Mouse (Mus musculus) urinary bladder, postnatal 25 days (tissue): ENCODE measurements around the gene Eif4enif1.
"Not testable (repeated sequence)": the region's sequence is repeated elsewhere in the genome, so short reads cannot be mapped to it uniquely, and the experiment has no call there.

Experiments
- DNase-seq: peaks from one replicate; pipeline ENCODE4 v3.0.0; 2022; ENCODE audit warnings: low spot score

Gene Eif4enif1

GRCm38 (mm10) chr11:3202231-3202701 lies at the start of gene Eif4enif1:
Gene Eif4enif1 (plus strand): TSS chr11:3202392.
- DNase-seq: peak; percentile 91

DNA sequence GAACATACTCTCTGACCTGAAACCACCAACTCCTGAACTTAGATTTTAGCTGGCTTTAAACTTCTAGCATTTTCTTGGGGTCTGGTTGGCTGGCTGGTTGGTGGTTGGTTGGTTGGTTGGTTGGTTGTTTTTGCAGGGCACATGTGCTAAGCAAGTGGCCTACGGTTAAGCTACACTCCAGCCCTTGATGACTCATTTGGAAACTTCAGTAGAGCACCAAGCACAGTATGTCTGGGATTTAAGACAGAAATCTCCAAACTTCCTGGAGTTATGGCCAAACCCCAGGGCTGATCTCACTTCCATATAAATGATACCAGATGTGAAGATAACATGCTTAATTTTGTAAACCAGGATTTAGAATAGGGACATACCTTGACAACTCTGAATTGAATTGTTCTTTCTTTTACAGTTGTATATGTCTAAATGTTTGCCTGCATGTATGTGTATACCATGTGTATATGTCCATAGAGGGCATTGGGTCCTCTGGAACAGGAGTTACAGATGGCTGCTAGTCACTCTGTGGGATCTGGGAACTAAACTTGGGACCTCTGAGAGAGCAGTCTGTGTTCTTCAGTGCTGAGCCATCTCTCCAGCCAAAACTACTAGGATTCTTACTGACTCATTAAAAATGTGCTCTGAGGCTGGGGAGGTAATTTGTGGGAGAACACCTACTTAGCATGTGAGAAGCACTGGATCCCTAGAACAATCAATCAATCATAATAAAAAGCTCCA lies 48.4 kb upstream of the Eif4enif1 start:
- peak; percentile 76 for DNase-seq

DNA sequence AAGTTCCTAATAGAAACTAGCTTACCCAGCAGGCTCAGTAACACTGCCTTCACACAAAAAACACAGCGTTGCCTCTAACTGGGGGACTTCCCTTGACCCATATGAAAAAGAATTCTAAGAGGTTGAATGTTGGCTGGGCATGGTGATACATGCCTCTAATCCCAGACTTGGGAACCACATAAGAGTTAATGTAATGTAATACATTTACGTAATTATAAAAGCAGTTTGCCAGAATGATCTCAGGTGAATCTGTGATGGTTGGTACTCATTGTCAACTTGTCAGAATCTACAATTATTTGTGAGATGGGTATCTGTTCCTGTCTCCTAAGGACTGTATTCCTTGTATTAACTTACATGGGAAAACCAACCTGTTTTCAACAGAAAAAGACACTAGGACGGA lies 45.2 kb upstream of the Eif4enif1 start:
- not testable (repeated sequence) for DNase-seq

GRCm38 (mm10) chr11:3157996-3158395 lies 44.2 kb upstream of the Eif4enif1 start:
- DNase-seq: peak; percentile 61

DNA sequence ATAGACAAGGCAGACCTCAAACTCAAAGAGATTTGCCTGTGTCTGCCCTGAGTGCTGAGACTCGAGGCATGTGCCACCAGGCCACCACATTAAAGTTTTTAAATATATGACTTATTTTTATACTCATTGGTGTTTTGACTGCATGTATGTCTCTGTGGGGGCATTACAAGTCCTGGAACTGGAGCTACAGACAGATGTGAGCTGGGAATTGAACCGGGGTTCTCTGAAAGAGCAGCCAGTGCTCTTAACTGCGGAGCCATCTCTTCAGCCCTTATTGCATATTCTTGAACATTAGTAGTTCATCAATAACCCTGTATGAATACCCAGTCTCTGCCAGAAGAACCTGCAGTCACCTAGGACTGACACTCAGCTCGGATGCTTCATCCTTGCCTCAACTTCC lies 43.4 kb upstream of the Eif4enif1 start:
- not testable (repeated sequence) for DNase-seq

DNA sequence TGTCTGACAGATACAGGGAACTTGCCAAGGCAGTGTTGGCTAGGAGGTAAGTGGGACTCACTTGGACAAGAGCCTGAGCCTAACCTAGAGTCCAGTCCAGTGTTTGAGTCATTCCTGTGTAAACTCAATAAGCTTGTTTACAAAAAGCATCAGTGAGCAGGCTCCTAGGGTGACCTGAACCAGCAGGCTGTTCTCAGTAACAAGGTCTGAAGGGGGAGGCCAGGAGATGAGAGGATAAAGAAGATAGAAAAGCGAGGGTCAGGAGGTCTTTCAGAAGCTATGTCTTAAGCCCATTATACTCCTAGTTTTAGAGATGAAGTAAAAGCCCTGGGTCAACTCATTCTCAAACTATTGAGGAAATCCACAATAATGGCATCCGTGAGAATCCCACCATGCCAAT lies 40.8 kb upstream of the Eif4enif1 start:
- DNase-seq: peak; percentile 81

GRCm38 (mm10) chr11:3162236-3162897 lies 39.8 kb upstream of the Eif4enif1 start:
- DNase-seq: peak; percentile 81

- peak; percentile 69 for DNase-seq
Measured at GRCm38 (mm10) chr11:3163122-3163521, 39.1 kb upstream of the Eif4enif1 start.

GRCm38 (mm10) chr11:3163661-3164060 lies 38.5 kb upstream of the Eif4enif1 start:
- DNase-seq: not testable (repeated sequence)

DNA sequence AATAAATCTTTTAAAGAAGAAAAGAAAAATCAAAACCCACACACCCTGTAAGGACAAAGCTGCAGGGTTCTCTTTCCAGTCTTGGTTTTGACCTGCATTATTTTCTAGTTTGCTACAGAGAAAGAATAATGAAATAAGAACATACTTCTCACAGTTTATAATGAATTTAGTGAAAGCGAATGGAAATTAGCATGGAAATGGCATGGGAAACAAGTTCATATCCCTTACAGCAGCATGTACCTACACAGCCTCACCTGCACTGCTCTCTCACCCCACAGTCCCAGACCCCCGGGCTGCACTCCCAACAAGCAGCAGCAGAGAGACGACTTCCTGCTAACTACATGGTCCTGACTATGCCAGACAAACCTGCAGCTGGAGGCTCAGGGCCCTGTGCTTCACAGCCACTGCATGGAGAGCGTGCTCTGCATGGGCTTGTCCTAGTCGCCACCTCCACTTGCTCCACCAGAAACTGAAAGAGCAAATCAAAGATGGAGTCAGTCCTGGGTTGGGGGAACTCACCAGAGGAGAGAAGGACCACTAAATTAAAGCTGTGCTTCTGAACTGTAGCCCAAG lies 36.9 kb upstream of the Eif4enif1 start:
- not testable (repeated sequence) for DNase-seq

GRCm38 (mm10) chr11:3166321-3166720 lies 35.9 kb upstream of the Eif4enif1 start:
- DNase-seq: not testable (repeated sequence)

GRCm38 (mm10) chr11:3167129-3167528 lies 35.1 kb upstream of the Eif4enif1 start:
- not testable (repeated sequence) for DNase-seq

- peak; percentile 67 for DNase-seq
Measured at GRCm38 (mm10) chr11:3167571-3168001, 34.6 kb upstream of the Eif4enif1 start.

GRCm38 (mm10) chr11:3169042-3169441 lies 33.1 kb upstream of the Eif4enif1 start:
- DNase-seq: not testable (repeated sequence)

DNA sequence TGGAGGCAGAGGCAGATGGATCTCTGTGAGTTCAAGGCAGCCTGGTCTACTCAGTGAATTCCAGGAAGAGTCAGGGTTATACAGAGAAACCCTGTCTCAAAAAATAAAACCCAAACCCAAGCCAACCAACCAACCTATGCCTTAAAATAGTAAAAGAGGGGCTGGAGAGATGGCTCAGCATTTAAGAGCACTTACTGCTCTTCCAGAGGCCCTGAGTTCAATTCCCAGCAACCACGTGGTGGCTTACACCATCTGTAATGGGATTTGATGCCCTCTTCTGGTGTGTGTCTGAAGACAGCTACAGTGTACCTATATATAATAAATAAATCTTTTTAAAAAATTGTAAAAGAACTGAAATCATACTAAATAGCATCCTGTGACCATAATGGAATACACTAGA lies 30.3 kb upstream of the Eif4enif1 start:
- DNase-seq: peak; percentile 62

GRCm38 (mm10) chr11:3172526-3172925 lies 29.7 kb upstream of the Eif4enif1 start:
- not testable (repeated sequence) for DNase-seq

DNA sequence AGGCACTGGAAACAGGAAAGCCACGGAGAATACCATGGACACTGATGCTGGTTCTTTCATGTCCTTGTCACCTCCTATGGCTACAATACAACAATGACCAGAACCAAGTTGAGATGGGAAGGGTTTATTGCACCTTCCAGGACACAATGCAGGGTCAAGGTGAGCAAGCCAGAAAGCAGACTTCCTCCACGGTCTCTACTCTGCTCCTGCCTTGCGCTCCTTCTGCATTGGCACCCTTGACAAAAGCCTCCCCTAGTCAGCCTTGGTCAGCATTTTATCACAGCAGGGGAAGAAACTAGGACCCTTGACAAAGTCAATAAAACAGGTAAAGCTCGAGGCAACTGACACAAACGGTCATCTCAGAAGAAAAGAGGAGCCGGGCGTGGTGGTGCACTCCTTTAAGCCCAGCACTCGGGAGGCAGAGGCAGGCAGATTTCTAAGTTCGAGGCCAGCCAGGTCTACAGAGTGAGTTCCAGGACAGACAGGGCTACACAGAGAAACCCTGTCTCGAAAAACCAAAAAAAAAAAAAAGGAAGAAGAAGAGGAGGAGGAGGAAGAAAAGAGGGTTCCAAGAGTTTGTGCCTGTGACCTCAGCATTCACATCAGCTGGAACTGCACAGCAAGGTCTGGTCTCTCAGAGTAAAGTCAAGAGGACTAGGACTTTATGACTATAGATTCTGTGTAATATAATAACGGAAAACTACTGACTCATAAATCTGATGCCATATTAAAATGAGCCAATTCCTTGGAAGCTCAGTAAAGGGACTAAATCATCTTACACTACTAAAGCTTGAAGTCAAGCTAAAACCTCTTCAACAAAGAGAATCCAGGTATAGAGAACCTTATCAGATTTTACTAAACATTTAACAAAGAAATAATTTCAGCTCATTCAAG lies 28.5 kb upstream of the Eif4enif1 start:
- peak; percentile 83 for DNase-seq

GRCm38 (mm10) chr11:3178968-3179725 lies 23.0 kb upstream of the Eif4enif1 start:
- peak; percentile 70 for DNase-seq

DNA sequence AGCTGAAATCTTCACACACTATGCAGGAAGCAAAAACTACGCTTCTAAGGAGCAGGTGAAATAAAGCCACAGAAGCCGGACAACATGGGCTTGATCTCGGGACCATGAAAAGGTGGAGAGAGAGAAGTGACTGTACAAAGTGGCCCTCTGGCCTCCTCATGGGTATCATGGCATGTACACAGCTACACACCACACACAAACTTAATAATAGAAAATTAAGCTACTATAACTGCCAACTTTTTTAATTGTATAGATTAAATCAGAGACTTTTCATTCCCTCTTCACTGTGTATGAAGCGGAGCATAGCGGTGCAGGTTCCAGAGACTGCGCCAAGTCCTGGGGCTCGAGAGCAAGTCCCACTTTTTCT lies 22.5 kb upstream of the Eif4enif1 start:
- peak; percentile 48 for DNase-seq

DNA sequence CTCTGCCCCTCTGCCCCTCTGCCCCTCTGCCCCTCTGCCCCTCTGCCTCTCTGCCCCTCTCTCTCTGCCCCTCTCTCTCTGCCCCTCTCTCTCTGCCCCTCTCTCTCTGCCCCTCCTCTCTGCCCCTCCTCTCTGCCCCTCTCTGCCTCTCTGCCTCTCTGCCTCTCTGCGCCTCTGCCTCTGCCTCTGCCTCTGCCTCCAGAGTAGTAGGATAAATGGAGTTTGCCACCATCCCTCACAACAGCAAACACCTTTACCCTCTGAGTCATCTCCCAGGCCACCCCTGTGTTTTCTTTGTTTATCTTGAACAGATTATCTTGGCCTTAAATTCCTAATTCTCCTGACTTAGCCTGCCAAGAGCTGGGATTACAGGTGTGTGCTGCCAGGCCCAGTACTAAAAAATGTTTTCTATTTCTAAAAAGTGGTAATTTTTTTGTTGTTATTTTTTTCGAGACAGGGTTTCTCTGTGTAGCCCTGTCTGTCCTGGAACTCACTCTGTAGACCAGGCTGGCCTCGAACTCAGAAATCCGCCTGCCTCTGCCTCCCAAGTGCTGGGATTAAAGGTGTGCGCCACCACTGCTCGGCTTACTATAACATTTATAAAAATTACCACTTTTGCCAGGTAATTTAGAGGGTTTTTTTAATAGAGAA lies 21.6 kb upstream of the Eif4enif1 start:
- DNase-seq: not testable (repeated sequence)

DNA sequence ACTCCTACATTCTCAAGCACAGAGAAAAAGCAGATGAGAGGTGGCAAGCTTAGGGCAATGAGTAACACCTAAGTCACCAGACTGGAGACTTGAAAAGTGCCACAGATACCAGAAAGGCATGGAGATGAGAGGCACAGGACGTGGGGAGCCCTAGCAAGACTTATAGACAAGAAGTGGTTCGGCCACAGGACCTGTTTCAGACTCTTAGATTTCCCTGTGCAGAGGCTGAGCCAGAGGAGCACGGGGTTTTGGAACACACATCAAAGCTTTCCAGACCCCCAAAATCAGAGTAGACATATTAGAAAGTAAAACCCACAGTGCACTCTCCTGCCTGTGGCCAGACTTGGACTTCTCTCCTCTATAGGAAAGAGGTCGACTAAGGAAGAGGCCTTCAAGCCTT lies 20.9 kb upstream of the Eif4enif1 start:
- peak; percentile 85 for DNase-seq
